Mouse (Mus musculus) adrenal gland, adult (tissue): ENCODE measurements around the gene Pde4c.

ENCODE experiments used
- DNase-seq, 2 experiments: peaks; one replicate each; pipeline ENCODE4 v3.0.0; 2022 to 2023; ENCODE audit warnings: low spot score in 1 of 2; ENCODE audit not compliant: inconsistent age in 2 of 2

Pde4c gene

GRCm38 (mm10) chr8:70697366-70698250 lies 25.9 kb upstream of the Pde4c start:
- DNase-seq = peak in 1 of 2 experiments; percentile 76

DNA sequence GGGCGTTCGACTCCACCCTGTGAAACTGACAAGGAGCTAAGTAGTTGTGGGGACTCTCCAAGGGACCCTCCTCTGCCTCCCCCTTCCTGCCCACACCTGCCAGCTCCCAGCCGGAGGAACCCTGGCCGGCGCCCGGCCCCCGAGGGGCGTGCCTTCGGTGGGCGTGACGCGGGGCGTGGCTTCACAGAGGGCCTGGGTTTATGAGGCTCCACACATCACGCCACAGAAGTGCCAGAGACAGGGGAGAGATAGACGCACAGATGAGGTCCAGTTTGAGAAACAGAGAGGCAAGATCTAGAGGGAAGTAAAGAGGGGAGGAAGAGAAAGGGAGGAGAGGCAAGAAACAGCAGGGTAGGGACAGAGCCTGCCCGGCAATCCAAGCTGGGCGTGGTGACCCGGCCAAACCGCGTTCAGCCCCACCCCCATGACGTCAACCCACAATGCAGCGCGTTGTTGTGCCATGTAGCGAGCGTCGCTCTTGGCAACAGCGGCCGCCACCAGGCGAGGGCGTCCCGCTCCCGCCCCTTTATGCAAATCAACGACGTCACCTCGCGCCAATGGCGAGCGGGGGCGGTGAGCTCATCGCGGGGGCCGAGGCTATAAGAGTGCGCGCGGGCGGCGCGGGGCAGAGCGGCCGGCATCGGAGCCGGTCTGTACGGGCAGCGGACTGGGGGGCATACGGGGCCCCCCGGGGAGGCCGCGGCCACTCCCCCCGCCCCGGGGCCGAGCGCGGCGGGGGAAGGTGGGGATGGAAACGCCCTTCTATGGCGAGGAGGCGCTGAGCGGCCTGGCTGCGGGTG lies 25.0 kb upstream of the Pde4c start, which contains the start of gene Jund:
Jund (plus strand) TSS at position 640 of the 800 bp plus-strand sequence.
- peak; percentile 99 to 100 for DNase-seq

- DNase-seq = no peak
These were observed 24.2 kb upstream of the Pde4c start for GRCm38 (mm10) chr8:70699116-70699833.

DNA sequence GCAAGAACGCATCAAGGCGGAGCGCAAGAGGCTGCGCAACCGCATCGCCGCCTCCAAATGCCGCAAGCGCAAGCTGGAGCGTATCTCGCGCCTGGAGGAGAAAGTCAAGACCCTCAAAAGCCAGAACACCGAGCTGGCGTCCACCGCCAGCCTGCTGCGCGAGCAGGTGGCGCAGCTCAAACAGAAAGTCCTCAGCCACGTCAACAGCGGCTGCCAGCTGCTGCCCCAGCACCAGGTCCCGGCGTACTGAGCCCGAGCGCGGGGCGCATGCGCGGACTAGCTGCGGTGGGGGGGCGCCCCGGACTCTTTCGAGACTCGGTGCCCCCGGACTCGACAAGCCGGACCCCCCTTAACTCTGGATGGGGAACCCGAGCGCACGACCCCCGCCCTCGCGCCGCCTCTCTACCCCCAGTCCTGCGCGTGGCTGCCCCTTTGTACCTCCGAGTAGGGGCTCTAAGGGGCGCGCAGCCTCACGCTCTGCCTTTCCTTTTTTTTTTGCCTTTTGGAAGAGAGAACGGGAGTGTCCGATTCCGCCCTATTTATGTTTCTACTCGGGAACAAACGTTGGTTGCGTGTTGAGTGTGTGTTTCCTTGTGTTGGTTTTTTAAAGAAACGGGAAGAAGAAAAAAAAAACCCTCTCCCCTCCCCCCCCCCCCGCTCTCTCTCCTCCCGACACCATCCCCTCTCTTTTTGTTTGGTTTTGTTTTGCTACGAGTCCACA lies 23.5 kb upstream of the Pde4c start:
- peak; percentile 88 to 95 for DNase-seq

DNA sequence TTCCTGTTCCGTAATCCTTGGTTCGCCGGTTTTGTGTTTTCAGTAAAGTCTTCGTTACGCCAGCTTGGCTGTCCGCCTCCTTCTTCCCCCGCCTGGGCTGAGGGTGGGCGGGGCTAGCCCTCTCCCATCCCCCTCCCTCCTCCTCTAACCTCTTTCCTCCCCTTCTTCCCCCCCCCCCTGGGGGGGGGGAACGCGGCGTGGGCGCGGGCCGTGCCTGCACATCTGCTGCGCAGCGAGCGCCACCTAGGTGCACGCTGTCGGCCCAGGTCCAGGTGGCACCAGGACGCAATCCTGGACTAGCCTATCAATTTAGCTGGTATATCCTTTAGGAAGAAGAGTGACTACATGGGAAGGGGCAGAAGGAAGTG lies 23.0 kb upstream of the Pde4c start:
- DNase-seq = peak; percentile 93 to 97

DNA sequence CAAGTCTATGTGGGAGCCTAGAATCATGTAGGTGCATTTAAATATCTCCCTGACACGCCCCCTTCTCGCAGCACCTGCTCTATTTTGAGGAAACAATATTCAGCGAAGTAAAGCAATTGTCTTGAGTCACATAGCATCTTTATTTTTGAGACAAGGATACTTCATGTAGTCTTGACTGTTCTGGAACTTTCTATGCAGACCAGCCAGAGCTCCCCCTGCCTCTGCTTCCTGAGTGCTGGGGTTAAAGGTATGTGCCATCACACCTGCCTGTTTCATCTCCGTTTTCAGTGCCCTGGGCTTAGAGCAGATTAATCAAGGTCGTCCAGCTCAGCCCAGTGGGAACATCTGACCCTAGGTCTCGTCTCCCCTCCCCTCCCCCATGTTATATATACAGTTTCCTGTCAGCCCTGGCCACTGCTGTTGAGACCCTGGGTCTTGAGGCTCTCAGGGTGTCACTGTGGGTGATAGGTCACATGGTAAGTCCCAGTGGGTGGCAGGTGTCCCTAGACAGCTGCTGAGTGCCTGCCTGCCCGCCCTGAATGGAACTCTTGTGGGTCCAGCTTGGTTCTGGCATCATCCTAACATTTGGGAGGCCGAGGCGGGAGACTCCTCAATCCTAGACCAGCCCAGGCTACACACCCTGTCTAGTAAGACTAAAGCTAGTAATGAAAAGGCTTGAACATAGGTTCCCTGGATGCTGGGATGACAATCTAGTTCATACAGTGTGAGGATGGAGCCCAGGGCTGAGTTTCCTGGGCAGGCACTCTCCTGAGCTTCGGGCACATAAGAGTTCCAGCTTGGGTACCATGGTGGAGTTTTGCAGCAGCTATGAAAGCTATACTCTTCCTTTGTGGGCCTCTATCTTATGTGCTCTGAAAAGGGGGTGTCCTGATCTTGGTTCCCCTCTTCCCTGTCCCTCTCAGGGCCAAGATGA lies 22.2 kb upstream of the Pde4c start:
- peak in 1 of 2 experiments; percentile 66 for DNase-seq

DNA sequence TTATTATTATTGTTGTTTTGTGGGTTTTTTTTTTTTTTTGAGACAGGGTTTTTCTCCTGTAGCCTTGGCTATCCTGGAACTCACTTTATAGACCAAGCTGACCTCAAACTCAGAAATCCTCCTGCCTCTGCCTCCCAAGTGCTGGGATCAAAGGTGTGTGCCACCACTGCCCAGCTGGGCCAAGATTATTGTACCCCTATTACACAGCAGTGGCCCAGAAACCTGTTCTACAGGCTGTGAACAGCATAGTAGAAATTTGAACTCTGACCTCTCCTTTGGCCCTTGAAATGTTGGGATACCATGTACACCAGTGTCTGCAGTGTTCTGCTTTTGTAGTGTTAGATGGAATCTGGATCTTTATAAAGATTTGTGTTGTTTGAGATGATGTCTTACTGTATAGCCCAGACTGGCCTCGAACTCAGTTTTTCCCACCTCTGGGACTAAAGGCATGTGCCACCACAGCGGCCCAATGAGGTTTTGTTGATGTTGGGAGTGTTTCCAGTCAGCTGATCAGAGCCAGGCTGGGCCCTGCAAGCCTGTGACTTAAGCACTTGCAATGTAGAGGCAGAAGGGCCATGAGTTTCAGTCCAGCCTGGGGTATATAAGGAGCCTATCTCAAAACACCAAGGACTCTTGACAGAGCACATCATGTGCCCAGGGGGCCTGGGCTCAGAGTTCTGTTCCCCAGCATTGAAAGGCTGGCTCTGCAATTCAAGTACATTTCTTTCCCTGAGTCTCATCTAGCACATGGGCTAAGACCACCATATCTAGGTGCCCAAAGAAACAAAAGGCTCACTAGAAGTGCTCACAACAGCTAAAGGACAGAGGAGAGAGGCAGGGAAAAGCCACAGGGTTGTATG lies 21.3 kb upstream of the Pde4c start:
- no peak for DNase-seq

DNA sequence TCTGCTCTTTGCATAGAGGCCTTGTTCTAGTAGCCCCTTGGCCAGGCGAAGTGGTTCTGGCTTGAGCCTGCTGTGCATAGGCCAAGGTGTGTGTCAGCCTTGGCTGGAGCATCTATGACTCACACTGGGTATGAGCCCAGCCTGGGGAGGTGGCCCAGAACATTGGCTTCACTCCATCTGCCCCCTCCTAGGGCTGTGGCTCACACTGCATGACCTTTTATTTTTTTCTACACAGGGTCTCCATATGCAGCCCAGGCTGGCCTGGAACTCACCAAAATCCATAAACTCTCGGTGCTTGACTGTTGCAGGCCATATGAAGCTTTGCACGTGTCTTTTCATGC lies 20.7 kb upstream of the Pde4c start:
- peak; percentile 88 to 91 for DNase-seq

DNA sequence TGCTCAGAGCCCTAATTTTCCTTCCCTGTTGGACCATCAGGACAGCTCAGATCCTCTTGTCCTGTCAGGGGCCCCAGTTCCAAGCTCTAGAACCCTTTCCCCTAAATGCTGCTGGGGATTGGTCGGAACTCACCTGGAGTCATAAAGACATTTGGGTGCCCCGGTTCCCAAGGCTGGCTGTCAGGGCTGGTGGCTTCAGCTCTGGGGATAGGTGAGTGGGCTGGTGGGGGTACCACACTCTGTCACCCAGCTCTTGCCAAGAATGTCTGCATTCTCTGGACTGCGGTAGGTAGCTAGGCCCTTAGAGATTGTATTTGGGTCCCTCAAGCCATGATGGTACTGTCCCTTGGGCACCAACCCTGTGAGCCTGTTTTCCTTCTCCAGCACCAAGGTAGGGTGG lies 20.2 kb upstream of the Pde4c start, which contains the start of gene Iqcn:
Iqcn (plus strand) TSS at position 171 of the 400 bp plus-strand sequence.
- no peak for DNase-seq

DNA sequence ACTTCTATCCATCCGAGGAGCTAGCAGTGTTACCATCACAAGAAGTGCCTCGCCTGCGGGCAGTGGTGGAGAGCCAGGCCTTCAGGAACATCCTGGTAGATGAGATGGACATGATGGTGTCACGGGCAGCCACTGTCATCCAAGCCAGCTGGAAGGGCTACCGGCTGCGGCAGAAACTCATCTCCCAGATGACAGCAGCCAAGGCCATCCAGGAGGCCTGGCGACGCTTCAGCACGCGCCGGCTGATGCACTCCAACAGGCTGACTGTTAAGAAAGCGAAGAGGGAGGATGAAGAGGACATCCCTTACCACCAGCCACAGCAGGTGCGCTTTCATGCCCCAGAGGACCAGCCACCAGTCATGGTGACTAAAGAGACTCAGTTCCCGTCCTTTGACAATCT lies 15.2 kb upstream of the Pde4c start:
- peak; percentile 76 to 87 for DNase-seq

DNA sequence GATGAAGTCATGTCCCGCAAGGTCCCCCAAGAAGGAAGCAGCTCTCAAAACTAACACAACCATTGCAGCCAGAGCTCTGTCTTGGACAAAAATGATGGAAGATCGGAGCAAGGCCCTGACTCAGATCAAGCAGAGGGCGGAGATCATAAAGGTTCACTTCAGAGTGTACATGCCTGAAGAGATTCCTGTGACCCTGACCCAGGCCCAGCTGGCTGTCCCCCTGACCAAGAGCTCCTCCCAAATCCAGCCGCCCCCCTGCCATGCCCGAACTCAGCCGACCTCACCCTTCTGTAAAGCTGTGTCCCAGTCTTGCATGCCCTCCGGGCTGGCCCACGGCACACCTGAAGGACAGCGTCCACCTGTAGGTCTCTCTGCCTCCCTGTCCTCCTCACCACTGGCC lies 13.7 kb upstream of the Pde4c start:
- peak in 1 of 2 experiments; percentile 24 for DNase-seq

DNA sequence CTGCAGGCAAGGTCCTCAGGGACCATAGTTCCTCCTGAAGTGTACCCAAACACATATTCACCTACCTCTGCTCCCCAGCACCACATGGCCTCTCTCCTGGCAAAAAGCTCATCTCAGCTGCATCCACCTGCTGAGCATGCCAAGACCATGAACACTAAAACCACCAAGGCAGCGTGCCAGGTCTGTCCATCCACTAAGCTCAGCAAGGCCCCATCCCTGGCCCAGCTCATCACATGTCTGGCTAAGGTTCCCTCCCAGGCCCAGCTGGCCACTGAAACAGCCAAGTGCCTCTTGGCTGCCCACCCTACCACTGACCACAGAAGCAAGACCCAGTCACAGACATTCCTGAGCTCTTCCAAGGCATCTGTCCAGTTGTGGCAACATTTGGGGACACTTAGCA lies 13.2 kb upstream of the Pde4c start:
- DNase-seq = peak; percentile 51 to 75

- peak; percentile 87 to 94 for DNase-seq
These were observed 12.5 kb upstream of the Pde4c start for GRCm38 (mm10) chr8:70711041-70711440.

DNA sequence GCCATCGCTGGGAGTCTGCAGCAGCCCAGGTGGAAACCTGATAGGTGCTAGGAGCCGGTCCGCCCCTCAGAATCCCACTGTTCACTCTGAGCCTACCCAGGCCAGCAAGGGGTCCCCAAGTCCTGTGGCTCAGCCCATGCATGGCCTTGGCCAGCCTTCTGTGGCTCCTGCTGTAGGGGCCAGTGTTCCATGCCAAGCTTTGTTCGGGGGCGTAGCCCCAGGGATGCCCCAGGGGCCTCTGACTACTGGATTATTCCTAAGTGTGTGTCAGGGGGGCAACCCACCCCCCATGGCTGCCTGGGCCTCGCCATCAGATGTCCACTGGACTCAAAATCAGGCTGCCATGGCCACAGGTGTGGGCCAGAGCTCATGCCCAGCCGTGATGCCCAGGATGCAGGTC lies 9.5 kb upstream of the Pde4c start:
- peak; percentile 9 to 32 for DNase-seq

DNA sequence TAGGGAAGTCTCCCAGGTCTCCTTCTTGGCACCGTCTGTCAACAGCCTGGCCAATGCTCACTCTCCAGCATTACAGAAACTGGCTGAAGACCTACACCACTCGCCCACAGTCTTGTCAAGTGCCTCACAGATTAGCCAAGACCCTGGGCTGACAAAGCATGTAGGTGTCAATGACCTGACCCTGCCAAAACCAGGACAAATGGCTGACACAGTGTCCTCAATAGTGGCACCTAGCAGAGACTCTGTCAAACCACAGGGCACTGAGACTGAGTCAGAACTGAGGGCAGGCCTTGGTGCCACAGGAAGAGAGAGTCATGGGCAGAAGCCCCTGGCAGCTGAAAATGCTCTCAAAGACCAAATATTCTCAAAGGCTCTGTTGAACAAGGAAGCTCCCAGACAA lies 8.4 kb upstream of the Pde4c start:
- peak; percentile 45 to 81 for DNase-seq

DNA sequence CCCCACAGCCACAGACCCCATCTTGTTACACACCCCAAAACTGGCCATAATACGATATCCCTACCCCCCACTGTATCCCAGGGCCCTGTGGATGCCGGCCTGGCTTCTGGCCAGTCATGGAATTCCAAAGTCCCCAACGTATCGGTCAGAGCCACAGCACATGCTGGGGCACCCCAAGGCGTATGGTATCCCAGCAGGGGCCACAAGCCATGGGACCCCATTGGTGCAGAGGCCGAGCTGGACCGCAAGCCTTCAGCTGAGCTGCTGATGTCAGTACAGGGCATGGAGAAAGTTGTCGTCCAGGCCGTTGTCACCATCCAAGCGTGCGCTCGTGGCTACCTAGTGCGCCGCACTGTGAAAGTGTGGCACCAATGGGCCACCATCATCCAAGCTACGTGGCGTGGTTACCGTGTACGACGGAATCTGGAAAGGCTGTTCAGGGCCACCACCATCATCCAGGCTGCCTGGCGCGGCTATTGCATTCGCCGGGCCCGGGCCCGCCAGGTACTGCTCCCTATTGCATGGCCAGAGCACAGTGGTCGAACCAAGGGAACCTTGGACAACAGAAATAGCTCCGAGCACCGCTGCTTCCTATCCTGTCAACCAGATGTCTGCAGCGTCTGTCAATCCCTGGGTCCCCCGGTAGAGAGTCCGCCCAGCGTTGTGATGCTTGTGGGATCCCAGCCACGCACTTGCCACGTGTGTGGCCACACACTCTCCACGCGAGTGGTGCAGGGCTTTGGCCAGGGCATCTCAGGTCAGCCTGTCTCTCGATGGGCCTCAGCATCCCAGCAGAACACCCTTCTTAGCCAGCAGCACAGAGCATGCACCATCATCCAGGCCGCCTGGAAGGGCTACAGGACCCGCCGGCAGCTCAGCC lies 6.8 kb upstream of the Pde4c start:
- DNase-seq = peak; percentile 17 to 30

GRCm38 (mm10) chr8:70718297-70718696 lies 5.2 kb upstream of the Pde4c start, which contains the start of gene Gm3336:
Gene Gm3336 (plus strand): TSS chr8:70718543.
- DNase-seq = peak; percentile 58 to 80
